Comparison of ENCODE assay signal across 9 mouse cellular contexts in genomic region chr5:31289626-31290230, GRCm38 (mm10). TPM values are rescaled to one million over a fixed set of nuclear protein-coding genes. Genes with fewer than 3 reads are reported as not detected.
A peak's percentile ranks its signal among the peaks of the same experiment; 100 is the strongest.
DNase-seq lines count a peak whose midpoint lies in the region; ATAC-seq and TF ChIP-seq lines count a peak whose summit lies in the region.
"Had no signal": no experiment of that assay in that cellular context is flagged by ENCODE, and none has a peak within 500 bp of the region (broad histone marks: within the 10 kb centered on the region; RNA-seq: fewer than 3 reads in every experiment).

No protein-coding gene starts in this region.

- 82% methylated on average over 3 of the region's 3 CpGs for whole genome bisulfite sequencing in neural tube, embryonic 11.5 days
- WGBS in forebrain, embryonic 13.5 days, result 84% methylated on average over 3 of the region's 3 CpGs
- 77% methylated on average over 3 of the region's 3 CpGs for WGBS in limb, embryonic 14.5 days
- 72% methylated on average over 3 of the region's 3 CpGs for WGBS in stomach, embryonic 14.5 days

- H3K36me3 ChIP-seq in neural tube, embryonic 11.5 days (ENCODE audit: control insufficient read depth, insufficient read depth, low read length), result peaks cover 6% of the 10 kb centered on the region
- peaks cover 36% of the 10 kb centered on the region for H3K36me3 ChIP-seq in forebrain, embryonic 13.5 days (ENCODE audit: poor library complexity, severe bottlenecking)
- peaks cover 41% of the 10 kb centered on the region for H3K36me3 ChIP-seq in limb, embryonic 14.5 days (ENCODE audit: control insufficient read depth, insufficient read depth, low read length)
- H3K36me3 ChIP-seq in stomach, embryonic 14.5 days (ENCODE audit: control insufficient read depth, insufficient read depth, low read length), result peaks cover 16% of the 10 kb centered on the region; the same call in 1 of the 2 replicates

- no peak overlapping the region for H3K27ac ChIP-seq in neural tube, embryonic 11.5 days (ENCODE audit: low read depth, low read length)
- no peak overlapping the region for H3K27ac ChIP-seq in forebrain, embryonic 13.5 days
- no peak overlapping the region for H3K27ac ChIP-seq in limb, embryonic 14.5 days (replicated peaks; ENCODE audit: low read depth, low read length)
- no peak overlapping the region for H3K27ac ChIP-seq in stomach, embryonic 14.5 days (ENCODE audit: low read length)

- DNase-seq in neural tube, embryonic 11.5 days (ENCODE audit: low spot score), result no peak
- DNase-seq in neural tube, embryonic 10.5 days (ENCODE audit: extremely low spot score, low spot score), result no peak
- DNase-seq in limb, embryonic 14.5 days (ENCODE audit: low spot score), result no peak
- DNase-seq in Muller cell, postnatal 12 days (ENCODE audit: inconsistent ontology term), result no peak
- DNase-seq in adrenal gland, adult (ENCODE audit: inconsistent age in 2 of 2, low spot score in 1 of 2), result no peak
- DNase-seq: lung, adult 18-20 months had no signal

- no peak for ATAC-seq in neural tube, embryonic 11.5 days (ENCODE audit: insufficient read depth, low FRiP score, low TSS enrichment)
- no peak for ATAC-seq in forebrain, embryonic 13.5 days
- ATAC-seq in limb, embryonic 14.5 days (ENCODE audit: low FRiP score, low read depth), result no peak
- ATAC-seq in stomach, embryonic 14.5 days (ENCODE audit: insufficient number of reproducible peaks, insufficient read depth, low FRiP score, low read depth), result no peak
- ATAC-seq in activated CD4-positive, CD25-positive, alpha-beta regulatory T cell, adult 4 months, result no peak

- H3K9ac ChIP-seq in neural tube, embryonic 11.5 days (ENCODE audit: low read length), result no peak overlapping the region
- no peak overlapping the region for H3K9ac ChIP-seq in forebrain, embryonic 13.5 days
- H3K9ac ChIP-seq in limb, embryonic 14.5 days (ENCODE audit: low read depth, low read length, severe bottlenecking), result 0 out of 2 replicates have a peak overlapping the region, but pooled peaks have one; percentile 52
- H3K9ac ChIP-seq in stomach, embryonic 14.5 days (replicated peaks; ENCODE audit: low read depth, low read length), result 0 out of 2 replicates have a peak overlapping the region, but pooled peaks have one; percentile 38

- no peaks in the 10 kb centered on the region for H3K9me3 ChIP-seq in neural tube, embryonic 11.5 days (ENCODE audit: control insufficient read depth, low read length)
- no peaks in the 10 kb centered on the region for H3K9me3 ChIP-seq in forebrain, embryonic 13.5 days (replicated peaks)
- no peaks in the 10 kb centered on the region for H3K9me3 ChIP-seq in limb, embryonic 14.5 days (ENCODE audit: control insufficient read depth, low read length)
- no peaks in the 10 kb centered on the region for H3K9me3 ChIP-seq in stomach, embryonic 14.5 days (ENCODE audit: control insufficient read depth, low read depth, low read length)

- H3K4me1 ChIP-seq in neural tube, embryonic 11.5 days (ENCODE audit: control insufficient read depth, insufficient read depth, low read length), result peaks cover 7% of the 10 kb centered on the region
- H3K4me1 ChIP-seq in forebrain, embryonic 13.5 days, result peaks cover 31% of the 10 kb centered on the region
- H3K4me1 ChIP-seq in limb, embryonic 14.5 days (ENCODE audit: control insufficient read depth, insufficient read depth, low read length), result peaks cover 12% of the 10 kb centered on the region
- H3K4me1 ChIP-seq in stomach, embryonic 14.5 days (ENCODE audit: control insufficient read depth, insufficient read depth, low read length), result peaks cover 10% of the 10 kb centered on the region; the same call in 1 of the 2 replicates

- H3K4me3 ChIP-seq in neural tube, embryonic 11.5 days (ENCODE audit: low read depth, low read length), result no peak overlapping the region
- peak overlapping the region; percentile 52; the same call in 1 of the 2 replicates for H3K4me3 ChIP-seq in forebrain, embryonic 13.5 days
- peak overlapping the region; percentile 56; the same call in 1 of the 2 replicates for H3K4me3 ChIP-seq in limb, embryonic 14.5 days (replicated peaks; ENCODE audit: low read length)
- H3K4me3 ChIP-seq in stomach, embryonic 14.5 days (ENCODE audit: low read depth, low read length), result 0 out of 2 replicates have a peak overlapping the region, but pooled peaks have one; percentile 50

- H3K27me3 ChIP-seq in neural tube, embryonic 11.5 days (ENCODE audit: control insufficient read depth, insufficient read depth, low read length), result no peaks in the 10 kb centered on the region
- H3K27me3 ChIP-seq in forebrain, embryonic 13.5 days, result no peaks in the 10 kb centered on the region
- H3K27me3 ChIP-seq in limb, embryonic 14.5 days (ENCODE audit: control insufficient read depth, insufficient read depth, low read length), result no peaks in the 10 kb centered on the region
- H3K27me3 ChIP-seq in stomach, embryonic 14.5 days (ENCODE audit: control insufficient read depth, insufficient read depth, low read length), result no peaks in the 10 kb centered on the region

- TF ChIP-seq POLR2A in limb, embryonic 14.5 days (IDR thresholded peaks at IDR 0.05; ENCODE audit: borderline replicate concordance, extremely low read depth, insufficient read depth, insufficient read length), result no peak

- H3K4me2 ChIP-seq in neural tube, embryonic 11.5 days (ENCODE audit: low read depth), result peak overlapping the region; percentile 79; the same call in 1 of the 2 replicates
- H3K4me2 ChIP-seq in forebrain, embryonic 13.5 days, result peak overlapping the region; percentile 84
- peak overlapping the region; percentile 79 for H3K4me2 ChIP-seq in limb, embryonic 14.5 days (replicated peaks; ENCODE audit: low read depth, low read length, severe bottlenecking)
- H3K4me2 ChIP-seq in stomach, embryonic 14.5 days (replicated peaks; ENCODE audit: low read depth, low read length), result peak overlapping the region; percentile 68

RNA-seq across cellular contexts. Expression of gene Ift172, which starts 1.2 kb away (rescaled TPM):
- 33.0 and 36.7 TPM in 2 replicates for polyA plus RNA-seq in neural tube, embryonic 11.5 days (2014; fragmentation: Nextera tagmentation; extraction: Ambion mirVana)
- 29.6 and 38.5 TPM in 2 replicates for polyA plus RNA-seq in forebrain, embryonic 13.5 days (2015; fragmentation: Nextera tagmentation; extraction: Ambion mirVana)
- polyA plus RNA-seq in limb, embryonic 14.5 days (2012; rRNA removed), result 53.3 and 64.2 TPM in 2 replicates
- 41.6 and 46.1 TPM in 2 replicates for polyA plus RNA-seq in limb, embryonic 14.5 days (2014; fragmentation: Nextera tagmentation; extraction: Ambion mirVana)
- polyA plus RNA-seq in stomach, embryonic 14.5 days (2014; fragmentation: Nextera tagmentation; extraction: Ambion mirVana), result 35.5 and 41.4 TPM in 2 replicates
- 1 to 10 TPM; 2.6 to 7.2 TPM for polyA plus RNA-seq in activated CD4-positive, CD25-positive, alpha-beta regulatory T cell, adult 4 months (2017; shearing (Covaris generic))

RNA-seq across cellular contexts. Expression of gene Fndc4, which starts 6.2 kb away (rescaled TPM):
- 69.3 and 71.1 TPM in 2 replicates for polyA plus RNA-seq in neural tube, embryonic 11.5 days (2014; fragmentation: Nextera tagmentation; extraction: Ambion mirVana)
- 62.1 and 66.7 TPM in 2 replicates for polyA plus RNA-seq in forebrain, embryonic 13.5 days (2015; fragmentation: Nextera tagmentation; extraction: Ambion mirVana)
- polyA plus RNA-seq in limb, embryonic 14.5 days (2012; rRNA removed), result 174 and 211 TPM in 2 replicates
- polyA plus RNA-seq in limb, embryonic 14.5 days (2014; fragmentation: Nextera tagmentation; extraction: Ambion mirVana), result 93.9 and 101 TPM in 2 replicates
- 44.4 and 46.0 TPM in 2 replicates for polyA plus RNA-seq in stomach, embryonic 14.5 days (2014; fragmentation: Nextera tagmentation; extraction: Ambion mirVana)
- not detected for polyA plus RNA-seq in activated CD4-positive, CD25-positive, alpha-beta regulatory T cell, adult 4 months (2017; shearing (Covaris generic))

RNA-seq across cellular contexts. Expression of gene Gckr, which starts 7.5 kb away (rescaled TPM):
- not detected in 2 replicates for polyA plus RNA-seq in neural tube, embryonic 11.5 days (2014; fragmentation: Nextera tagmentation; extraction: Ambion mirVana)
- polyA plus RNA-seq in forebrain, embryonic 13.5 days (2015; fragmentation: Nextera tagmentation; extraction: Ambion mirVana), result 0.12 and 0.16 TPM in 2 replicates
- polyA plus RNA-seq in limb, embryonic 14.5 days (2012; rRNA removed), result 0.47 and 1.2 TPM in 2 replicates
- 0.36 TPM in 1 of 2 replicates, not detected in the other for polyA plus RNA-seq in limb, embryonic 14.5 days (2014; fragmentation: Nextera tagmentation; extraction: Ambion mirVana)
- 0.32 TPM in 1 of 2 replicates, not detected in the other for polyA plus RNA-seq in stomach, embryonic 14.5 days (2014; fragmentation: Nextera tagmentation; extraction: Ambion mirVana)
- not detected for polyA plus RNA-seq in activated CD4-positive, CD25-positive, alpha-beta regulatory T cell, adult 4 months (2017; shearing (Covaris generic))

RNA-seq across cellular contexts. Expression of gene Krtcap3, which starts 38.2 kb away (rescaled TPM):
- 2.4 and 3.0 TPM in 2 replicates for polyA plus RNA-seq in neural tube, embryonic 11.5 days (2014; fragmentation: Nextera tagmentation; extraction: Ambion mirVana)
- polyA plus RNA-seq in forebrain, embryonic 13.5 days (2015; fragmentation: Nextera tagmentation; extraction: Ambion mirVana), result 2.3 and 3.6 TPM in 2 replicates
- 25.2 and 31.4 TPM in 2 replicates for polyA plus RNA-seq in limb, embryonic 14.5 days (2012; rRNA removed)
- polyA plus RNA-seq in limb, embryonic 14.5 days (2014; fragmentation: Nextera tagmentation; extraction: Ambion mirVana), result 10.2 and 16.4 TPM in 2 replicates
- 63.6 and 68.9 TPM in 2 replicates for polyA plus RNA-seq in stomach, embryonic 14.5 days (2014; fragmentation: Nextera tagmentation; extraction: Ambion mirVana)
- polyA plus RNA-seq in activated CD4-positive, CD25-positive, alpha-beta regulatory T cell, adult 4 months (2017; shearing (Covaris generic)), result 10 to 100 TPM; 26.6 to 35.5 TPM

RNA-seq across cellular contexts. Expression of gene Gm9970, which starts 48.7 kb away (rescaled TPM):
- polyA plus RNA-seq in neural tube, embryonic 11.5 days (2014; fragmentation: Nextera tagmentation; extraction: Ambion mirVana), result 0.97 and 1.2 TPM in 2 replicates
- 0.44 TPM in 1 of 2 replicates, not detected in the other for polyA plus RNA-seq in forebrain, embryonic 13.5 days (2015; fragmentation: Nextera tagmentation; extraction: Ambion mirVana)
- polyA plus RNA-seq in limb, embryonic 14.5 days (2012; rRNA removed), result 0.15 TPM in 1 of 2 replicates, not detected in the other
- 0.40 TPM in 1 of 2 replicates, not detected in the other for polyA plus RNA-seq in limb, embryonic 14.5 days (2014; fragmentation: Nextera tagmentation; extraction: Ambion mirVana)
- 0.51 and 1.0 TPM in 2 replicates for polyA plus RNA-seq in stomach, embryonic 14.5 days (2014; fragmentation: Nextera tagmentation; extraction: Ambion mirVana)
- polyA plus RNA-seq in activated CD4-positive, CD25-positive, alpha-beta regulatory T cell, adult 4 months (2017; shearing (Covaris generic)), result not detected

Comparison
In these comparisons a context has a peak if more than half of its experiments do, and no peak if none do; other contexts are left out.
1. H3K9ac ChIP-seq: peak in limb, embryonic 14.5 days (single experiment) and stomach, embryonic 14.5 days (single experiment); none in neural tube, embryonic 11.5 days (single experiment) and forebrain, embryonic 13.5 days (single experiment).
2. RNA of gene Fndc4, which starts 6.2 kb away (polyA plus RNA-seq): 93.9 to 211 TPM in limb, embryonic 14.5 days, 69.3 to 71.1 TPM in neural tube, embryonic 11.5 days, 62.1 to 66.7 TPM in forebrain, embryonic 13.5 days and 44.4 to 46.0 TPM in stomach, embryonic 14.5 days; not detected in activated CD4-positive, CD25-positive, alpha-beta regulatory T cell, adult 4 months; every median in the first group is over 10 times any median in the second.
3. Peak in every context shown above with its lines, with median percentiles within 50 percentile points of each other: H3K4me2 ChIP-seq.